Mouse (Mus musculus) thymus, adult 2 months (tissue): Measurements from ENCODE around the gene Cyp4a12b.
"Not testable (repeated sequence)": the region's sequence is repeated elsewhere in the genome, so short reads cannot be mapped to it uniquely, and the experiment has no call there.

Source experiments
- CTCF ChIP-seq: fragments of 200-500 bp; IDR thresholded peaks from 2 replicates; pipeline ENCODE4 v1.5.1; 2012; ENCODE audit warnings: mild to moderate bottlenecking, control low read depth, low read length, moderate library complexity, borderline replicate concordance; ENCODE audit not compliant: control insufficient read depth, poor library complexity, insufficient read depth; ENCODE audit errors: extremely low read depth
- POLR2A ChIP-seq: fragments of 200-500 bp; IDR thresholded peaks from 2 replicates; pipeline ENCODE4 v1.6.1; 2012; ENCODE audit warnings: mild to moderate bottlenecking, low read length, control low read depth, moderate library complexity; ENCODE audit not compliant: control insufficient read depth, poor library complexity, insufficient read depth; ENCODE audit errors: extremely low read depth

GRCm38 (mm10) chr4:115473585-115473984 lies 62.2 kb downstream of the Cyp4a12b start:
- TF ChIP-seq CTCF, POLR2A: not testable (repeated sequence)
